Mouse (Mus musculus) MEL (cell line): ENCODE measurements around the gene Cd68. TPM values are rescaled to one million over a fixed set of nuclear protein-coding genes. Genes with fewer than 3 reads are reported as not detected.
"Not testable (repeated sequence)": the region's sequence is repeated elsewhere in the genome, so short reads cannot be mapped to it uniquely, and the experiment has no call there.

Experiments used
- DNase-seq: peaks from one replicate; pipeline ENCODE4 v3.0.0; 2011; ENCODE audit warnings: low read depth, low spot score
- H3K27ac ChIP-seq: 2 replicates; pipeline ENCODE4 v1.5.1; 2012; ENCODE audit warnings: low read depth, mild to moderate bottlenecking, control low read depth, low read length, moderate library complexity; ENCODE audit not compliant: control insufficient read depth
- H3K27me3 ChIP-seq, 2 experiments: fragments of 150-350 bp in 1 of 2; sonication (generic) in 1 of 2; 2 replicates each; pipeline ENCODE4 v1.6.1; 2012; ENCODE audit warnings: low read length in 2 of 2, mild to moderate bottlenecking in 2 of 2, improper control_type of control experiment in 1 of 2, moderate library complexity in 1 of 2; ENCODE audit not compliant: insufficient read depth in 2 of 2, control insufficient read depth in 1 of 2
- H3K36me3 ChIP-seq, 2 experiments: 2 replicates each; pipeline ENCODE4 v1.6.1; 2012 to 2014; ENCODE audit warnings: low read length in 2 of 2, improper control_type of control experiment in 1 of 2, inconsistent platforms in 1 of 2, mild to moderate bottlenecking in 1 of 2; ENCODE audit not compliant: insufficient read depth in 2 of 2, control insufficient read depth in 1 of 2
- H3K4me1 ChIP-seq, 2 experiments: fragments of 150-350 bp in 1 of 2; sonication (generic) in 1 of 2; 2 replicates each; pipeline ENCODE4 v1.6.1; 2012; ENCODE audit warnings: low read length in 2 of 2, improper control_type of control experiment in 1 of 2, mild to moderate bottlenecking in 1 of 2; ENCODE audit not compliant: insufficient read depth in 2 of 2, control insufficient read depth in 1 of 2
- H3K4me3 ChIP-seq, 2 experiments: fragments of 150-350 bp in 1 of 2; sonication (generic) in 1 of 2; 2 replicates each; pipeline ENCODE4 v1.5.1; 2012; ENCODE audit warnings: low read depth in 2 of 2, low read length in 2 of 2, mild to moderate bottlenecking in 2 of 2, moderate library complexity in 2 of 2, control low read depth in 1 of 2, improper control_type of control experiment in 1 of 2; ENCODE audit not compliant: control insufficient read depth in 1 of 2, insufficient read depth in 1 of 2
- H3K79me2 ChIP-seq: 2 replicates; pipeline ENCODE4 v1.6.1; 2012; ENCODE audit warnings: mild to moderate bottlenecking, low read length, moderate library complexity; ENCODE audit not compliant: control insufficient read depth, poor library complexity, insufficient read depth
- H3K9ac ChIP-seq: 2 replicates; pipeline ENCODE4 v1.6.1; 2012; ENCODE audit warnings: low read depth, mild to moderate bottlenecking, control low read depth, low read length, moderate library complexity; ENCODE audit not compliant: control insufficient read depth, poor library complexity, severe bottlenecking
- H3K9me3 ChIP-seq: fragments of 150-350 bp; sonication (generic); replicated peaks from 2 replicates; pipeline ENCODE4 v1.6.1; 2012; ENCODE audit warnings: mild to moderate bottlenecking, low read length, improper control_type of control experiment, moderate library complexity; ENCODE audit not compliant: insufficient read depth
- ELF1 ChIP-seq: IDR thresholded peaks from 2 replicates; pipeline ENCODE4 v1.6.1; 2014; ENCODE audit warnings: low read depth, mild to moderate bottlenecking, inconsistent platforms, low read length, improper control_type of control experiment, moderate library complexity
- EP300 ChIP-seq, 2 experiments: IDR thresholded peaks; 2 replicates each; pipeline ENCODE4 v1.6.1; 2011; ENCODE audit warnings: improper control_type of control experiment in 2 of 2, low read length in 2 of 2, low read depth in 1 of 2, mild to moderate bottlenecking in 1 of 2
- ETS1 ChIP-seq: IDR thresholded peaks from 2 replicates; pipeline ENCODE4 v1.6.1; 2012; ENCODE audit warnings: low read depth, mild to moderate bottlenecking, inconsistent platforms, low read length, improper control_type of control experiment, moderate library complexity
- GABPA ChIP-seq: IDR thresholded peaks from 2 replicates; pipeline ENCODE4 v1.6.1; 2012; ENCODE audit warnings: low read depth, mild to moderate bottlenecking, inconsistent platforms, low read length, improper control_type of control experiment, moderate library complexity
- HCFC1 ChIP-seq: IDR thresholded peaks from 2 replicates; pipeline ENCODE4 v1.6.1; 2012; ENCODE audit warnings: low read depth, mild to moderate bottlenecking, inconsistent platforms, low read length, improper control_type of control experiment, moderate library complexity
- JUND ChIP-seq: IDR thresholded peaks from 2 replicates; pipeline ENCODE4 v1.6.1; 2011; ENCODE audit warnings: low read depth, mild to moderate bottlenecking, improper control_type of control experiment, low read length
- KAT2A ChIP-seq: conservative IDR thresholded peaks from 2 replicates; pipeline ENCODE4 v1.6.1; 2012; ENCODE audit warnings: low read depth, low read length, improper control_type of control experiment, inconsistent platforms
- MAZ ChIP-seq: IDR thresholded peaks from 2 replicates; pipeline ENCODE4 v1.6.1; 2012; ENCODE audit warnings: low read depth, mild to moderate bottlenecking, inconsistent platforms, low read length, improper control_type of control experiment
- MEF2A ChIP-seq: IDR thresholded peaks from 2 replicates; pipeline ENCODE4 v1.6.1; 2014; ENCODE audit warnings: low read depth, mild to moderate bottlenecking, inconsistent platforms, low read length, improper control_type of control experiment; ENCODE audit not compliant: poor library complexity, insufficient replicate concordance, severe bottlenecking; ENCODE audit errors: extremely low read depth
- MXI1 ChIP-seq: IDR thresholded peaks from 2 replicates; pipeline ENCODE4 v1.6.1; 2011; ENCODE audit warnings: mild to moderate bottlenecking, low read depth, low read length, improper control_type of control experiment
- MYB ChIP-seq: IDR thresholded peaks from 2 replicates; pipeline ENCODE4 v1.6.1; 2011; ENCODE audit warnings: mild to moderate bottlenecking, low read depth, low read length, improper control_type of control experiment
- NELFE ChIP-seq: IDR thresholded peaks from 2 replicates; pipeline ENCODE4 v1.6.1; 2011; ENCODE audit warnings: low read depth, low read length, improper control_type of control experiment
- POLR2A ChIP-seq, 2 experiments: IDR thresholded peaks; 2 replicates each; pipeline ENCODE4 v1.6.1; 2011 to 2012; ENCODE audit warnings: low read length in 2 of 2, mild to moderate bottlenecking in 2 of 2, control low read depth in 1 of 2, improper control_type of control experiment in 1 of 2, low read depth in 1 of 2, moderate library complexity in 1 of 2; ENCODE audit not compliant: control insufficient read depth in 1 of 2, insufficient read depth in 1 of 2, poor library complexity in 1 of 2
- POLR2AphosphoS2 ChIP-seq: IDR thresholded peaks from 2 replicates; pipeline ENCODE4 v1.6.1; 2011; ENCODE audit warnings: low read length, improper control_type of control experiment
- POLR2AphosphoS5 ChIP-seq: IDR thresholded peaks from 2 replicates; pipeline ENCODE4 v1.6.1; 2012; ENCODE audit warnings: low read depth, borderline replicate concordance, mild to moderate bottlenecking, inconsistent platforms, low read length, moderate library complexity, mixed read lengths
- RAD21 ChIP-seq: IDR thresholded peaks from 2 replicates; pipeline ENCODE4 v1.6.1; 2011; ENCODE audit warnings: mild to moderate bottlenecking, low read depth, low read length, improper control_type of control experiment
- SIN3A ChIP-seq: IDR thresholded peaks from 2 replicates; pipeline ENCODE4 v1.6.1; 2012; ENCODE audit warnings: low read length, improper control_type of control experiment, inconsistent platforms
- TCF12 ChIP-seq: IDR thresholded peaks from 2 replicates; pipeline ENCODE4 v1.6.1; 2014; ENCODE audit warnings: low read depth, mild to moderate bottlenecking, inconsistent platforms, low read length, improper control_type of control experiment, moderate library complexity
- UBTF ChIP-seq: IDR thresholded peaks from 2 replicates; pipeline ENCODE4 v1.6.1; 2012; ENCODE audit warnings: low read depth, mild to moderate bottlenecking, inconsistent platforms, low read length, improper control_type of control experiment, moderate library complexity, borderline replicate concordance; ENCODE audit not compliant: insufficient read depth
- ZC3H11A ChIP-seq: IDR thresholded peaks from 2 replicates; pipeline ENCODE4 v1.6.1; 2012; ENCODE audit warnings: low read depth, mild to moderate bottlenecking, inconsistent platforms, low read length, improper control_type of control experiment
- ZNF384 ChIP-seq: IDR thresholded peaks from 2 replicates; pipeline ENCODE4 v1.6.1; 2012; ENCODE audit warnings: low read depth, mild to moderate bottlenecking, inconsistent platforms, low read length, improper control_type of control experiment
- polyA plus RNA-seq, 2 experiments: library from polyadenylated mRNA; stranded (reverse) in 1 of 2; unstranded in 1 of 2; fragments of >175 nt in 1 of 2; fragments of >200 nt in 1 of 2; gene quantifications; 2 replicates each; pipeline versions ENCODE4 v1.2.1 to v1.2.4; 2012; ENCODE audit warnings: low replicate concordance in 2 of 2, low read depth in 1 of 2; ENCODE audit not compliant: insufficient read length in 2 of 2, insufficient read depth in 1 of 2, missing spikeins in 1 of 2
- total RNA-seq: library from RNA; depleted of rRNA; stranded (reverse); fragments of 300-350 nt; gene quantifications from 2 replicates; pipeline ENCODE4 v1.2.3, GENCODE M21; 2012

Cd68 gene
- total and polyA plus RNA-seq, 3 experiments: 5.3 to 19.8 TPM; not detected in 1

DNA sequence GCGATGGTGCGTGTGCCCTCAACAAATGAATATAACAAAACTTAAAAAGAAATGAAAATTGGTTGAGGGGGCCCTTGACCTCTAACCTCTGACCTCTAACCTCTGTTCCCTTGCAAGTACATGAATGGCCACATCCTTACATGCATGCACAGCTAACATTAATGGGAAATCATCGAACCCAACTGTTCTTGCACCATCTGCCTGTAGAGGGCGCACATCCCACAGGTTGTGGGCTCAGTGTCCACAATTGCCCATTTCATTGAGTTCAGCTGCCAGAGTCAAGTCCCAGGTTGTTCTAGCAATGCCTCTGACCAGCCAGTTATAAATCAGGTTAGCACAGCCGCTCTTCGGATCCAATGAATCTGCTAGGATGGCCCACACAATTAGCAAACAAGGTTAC lies 37.7 kb downstream of the Cd68 start (continued):
- TF ChIP-seq ELF1 (no peak), MEF2A (no peak), MXI1 (no peak), NELFE (0 out of 2 replicates have a peak, but pooled peaks have one; percentile 20), MAZ (peak; percentile 36; the same call in 1 of the 2 replicates), KAT2A (no peak), POLR2AphosphoS2 (no peak), SIN3A (peak; percentile 69), GABPA (no peak), POLR2A (IDR thresholded peaks at IDR 0.05; ENCODE audit: control insufficient read depth in 1 of 2, insufficient read depth in 1 of 2, low read depth in 1 of 2, low read length in 2 of 2, poor library complexity in 1 of 2) (no peak), ETS1 (no peak), UBTF (no peak), RAD21 (peak; percentile 55), POLR2AphosphoS5 (no peak), TCF12 (0 out of 2 replicates have a peak, but pooled peaks have one; percentile 14), HCFC1 (0 out of 2 replicates have a peak, but pooled peaks have one; percentile 28), JUND (no peak), MYB (no peak), ZNF384 (0 out of 2 replicates have a peak, but pooled peaks have one; percentile 40)

DNA sequence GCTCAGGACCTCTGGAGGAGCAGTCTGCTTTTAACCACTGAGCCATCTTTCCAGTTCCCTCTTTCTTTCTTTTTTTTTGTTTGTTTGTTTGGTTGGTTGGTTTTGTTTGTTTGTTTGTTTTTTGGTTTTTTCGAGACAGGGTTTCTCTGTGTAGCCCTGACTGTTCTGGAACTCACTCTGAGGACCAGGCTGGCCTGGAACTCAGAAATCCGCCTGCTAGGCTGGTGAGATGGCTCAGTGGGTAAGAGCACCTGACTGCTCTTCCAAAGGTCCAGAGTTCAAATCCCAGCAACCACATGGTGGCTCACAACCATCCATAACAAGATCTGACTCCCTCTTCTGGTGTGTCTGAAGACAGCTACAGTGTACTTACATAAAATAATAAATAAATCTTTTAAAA lies 41.6 kb downstream of the Cd68 start:
- not testable (repeated sequence) for H3K36me3 ChIP-seq, DNase-seq, H3K9ac ChIP-seq, H3K9me3 ChIP-seq, H3K79me2 ChIP-seq, H3K4me3 ChIP-seq, H3K27me3 ChIP-seq, H3K27ac ChIP-seq
- 0 out of 2 replicates have a peak, but pooled peaks have one; percentile 20 for TF ChIP-seq ZNF384
- peaks cover 6 to 12% of the 10 kb centered on the region in 2 experiments for H3K4me1 ChIP-seq

DNA sequence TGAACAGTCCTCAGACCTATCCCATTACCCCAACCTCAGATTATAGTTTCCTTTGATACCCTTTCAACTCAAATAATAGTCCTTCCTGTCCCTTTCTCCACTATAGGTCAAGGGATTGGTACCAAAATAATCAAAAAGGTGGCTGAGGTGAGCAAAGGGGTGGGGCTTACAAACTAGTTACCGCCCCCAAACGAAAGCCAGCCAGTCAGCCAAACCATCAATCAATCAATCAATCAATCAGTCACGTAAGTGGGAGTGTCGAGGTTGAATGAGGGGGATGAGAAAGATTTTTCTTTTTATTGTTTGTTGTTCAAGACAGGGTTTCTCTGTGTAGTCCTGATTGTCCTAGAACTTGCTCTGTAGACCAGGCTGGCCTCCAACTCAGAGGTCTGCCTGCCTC lies 42.9 kb downstream of the Cd68 start:
- H3K4me1 ChIP-seq: peaks cover 6 to 12% of the 10 kb centered on the region in 2 experiments
- H3K79me2 ChIP-seq: no peaks in the 10 kb centered on the region
- no peaks in the 10 kb centered on the region for H3K9me3 ChIP-seq
- DNase-seq: no peak
- TF ChIP-seq ZC3H11A (no peak), MYB (no peak), TCF12 (no peak), EP300 (IDR thresholded peaks at IDR 0.05; ENCODE audit: low read depth in 1 of 2, low read length in 2 of 2) (no peak), MAZ (no peak)
- H3K27me3 ChIP-seq: no peaks in the 10 kb centered on the region
- H3K36me3 ChIP-seq: peaks cover 0 to 10% of the 10 kb centered on the region in 2 experiments; a peak in 2 of 4 replicates
- no peak overlapping the region for H3K4me3 ChIP-seq
- no peak overlapping the region for H3K27ac ChIP-seq
- H3K9ac ChIP-seq: no peak overlapping the region
